In the genomic region with DNA sequence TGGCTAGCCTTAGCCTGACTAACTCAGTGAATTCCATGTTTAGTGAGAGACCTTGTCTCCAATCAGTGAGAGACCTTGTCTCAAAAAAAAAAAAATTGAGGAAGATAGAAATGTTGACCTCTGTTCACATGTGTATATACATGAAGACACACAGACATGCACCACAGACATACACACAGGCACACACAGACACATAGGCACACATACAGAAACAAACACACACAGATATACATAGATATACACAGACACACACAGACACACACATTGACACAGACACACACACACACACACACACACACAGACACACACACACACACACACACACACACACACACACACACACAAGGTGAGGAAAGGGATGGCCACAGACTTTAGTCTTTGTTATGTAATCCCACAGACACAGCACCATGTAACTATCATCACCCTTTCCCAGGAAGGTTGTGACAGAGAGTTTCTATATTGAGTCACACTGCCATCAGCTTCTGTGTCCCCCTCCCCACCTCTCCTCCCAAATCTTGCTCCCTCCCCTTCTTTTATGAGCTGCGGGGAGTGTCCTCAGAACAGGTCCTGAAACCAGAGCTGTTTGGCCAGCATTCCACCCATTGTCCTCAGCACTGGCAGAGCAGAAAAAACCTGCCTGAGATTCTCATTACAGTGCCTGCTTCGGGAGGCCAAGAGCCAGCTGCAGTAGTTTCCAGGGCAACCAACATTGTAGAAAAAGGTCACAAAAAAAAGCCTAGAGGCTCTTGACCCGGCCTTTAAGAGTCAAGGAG, we compare ENCODE assay signal across 7 mouse cellular contexts.
DNase-seq lines count a peak whose midpoint lies in the region; ATAC-seq and TF ChIP-seq lines count a peak whose summit lies in the region.

No protein-coding gene starts in this region.

- no peaks in the 10 kb centered on the region for H3K27me3 ChIP-seq in forebrain, embryonic 13.5 days
- H3K27me3 ChIP-seq in hindbrain, postnatal 0 days (ENCODE audit: insufficient read depth, low read length), result no peaks in the 10 kb centered on the region
- H3K27me3 ChIP-seq in midbrain, embryonic 10.5 days (ENCODE audit: low read depth, poor library complexity, severe bottlenecking), result peaks cover 3% of the 10 kb centered on the region; the same call in 1 of the 2 replicates
- no peaks in the 10 kb centered on the region for H3K27me3 ChIP-seq in thymus, adult 2 months (ENCODE audit: control insufficient read depth, insufficient read depth, low read length)

- H3K36me3 ChIP-seq in forebrain, embryonic 13.5 days (ENCODE audit: poor library complexity, severe bottlenecking), result no peaks in the 10 kb centered on the region
- no peaks in the 10 kb centered on the region for H3K36me3 ChIP-seq in hindbrain, postnatal 0 days (ENCODE audit: insufficient read depth, low read length)
- no peaks in the 10 kb centered on the region for H3K36me3 ChIP-seq in midbrain, embryonic 10.5 days
- H3K36me3 ChIP-seq in thymus, adult 2 months (ENCODE audit: control insufficient read depth, insufficient read depth, low read length), result no peaks in the 10 kb centered on the region

- no peak for TF ChIP-seq CTCF in brain, embryonic 14.5 days (IDR thresholded peaks at IDR 0.05; ENCODE audit: borderline replicate concordance, extremely low read depth, insufficient read depth, insufficient read length)
- TF ChIP-seq CTCF in hindbrain, postnatal 0 days (IDR thresholded peaks at IDR 0.05; ENCODE audit: low read depth), result no peak
- no peak for TF ChIP-seq CTCF in thymus, adult 2 months (IDR thresholded peaks at IDR 0.05; ENCODE audit: borderline replicate concordance, control insufficient read depth, extremely low read depth, insufficient read depth, low read length, poor library complexity)

- no peak overlapping the region for H3K4me3 ChIP-seq in forebrain, embryonic 13.5 days
- H3K4me3 ChIP-seq in hindbrain, postnatal 0 days (ENCODE audit: low read length), result no peak overlapping the region
- no peak overlapping the region for H3K4me3 ChIP-seq in midbrain, embryonic 10.5 days
- no peak overlapping the region for H3K4me3 ChIP-seq in thymus, adult 2 months (ENCODE audit: control insufficient read depth, insufficient read depth, low read length)

- DNase-seq in brain, embryonic 14.5 days (ENCODE audit: low read depth), result peak; percentile 61
- DNase-seq in hindbrain, postnatal 0 days (ENCODE audit: low spot score), result peak; percentile 29
- peak; percentile 73 for DNase-seq in midbrain, embryonic 10.5 days (ENCODE audit: low spot score)
- DNase-seq in cerebellum, postnatal 14 days, result no peak
- DNase-seq in adrenal gland, postnatal 10 days, result no peak
- no peak for DNase-seq in thymus, adult 2 months

- no peak for TF ChIP-seq POLR2A in brain, embryonic 14.5 days (IDR thresholded peaks at IDR 0.05; ENCODE audit: borderline replicate concordance, extremely low read depth, insufficient read depth, insufficient read length, poor library complexity, severe bottlenecking)
- TF ChIP-seq POLR2A in thymus, adult 2 months (IDR thresholded peaks at IDR 0.05; ENCODE audit: control insufficient read depth, extremely low read depth, insufficient read depth, low read length, poor library complexity), result no peak

- no peak overlapping the region for H3K9ac ChIP-seq in forebrain, embryonic 13.5 days
- no peak overlapping the region for H3K9ac ChIP-seq in hindbrain, postnatal 0 days (replicated peaks; ENCODE audit: low read length)

- peak; percentile 76; the same call in 1 of the 2 replicates for ATAC-seq in forebrain, embryonic 13.5 days
- ATAC-seq in hindbrain, postnatal 0 days, result peak; percentile 74

- H3K27ac ChIP-seq in forebrain, embryonic 13.5 days, result no peak overlapping the region
- no peak overlapping the region for H3K27ac ChIP-seq in hindbrain, postnatal 0 days
- H3K27ac ChIP-seq in midbrain, embryonic 10.5 days (replicated peaks), result peak overlapping the region; percentile 72
- H3K27ac ChIP-seq in thymus, adult 2 months (ENCODE audit: control insufficient read depth, insufficient read depth, low read length), result no peak overlapping the region

- peaks cover 12% of the 10 kb centered on the region for H3K4me1 ChIP-seq in forebrain, embryonic 13.5 days
- no peaks in the 10 kb centered on the region for H3K4me1 ChIP-seq in hindbrain, postnatal 0 days (ENCODE audit: insufficient read depth, low read length)
- peaks cover 30% of the 10 kb centered on the region for H3K4me1 ChIP-seq in midbrain, embryonic 10.5 days
- no peaks in the 10 kb centered on the region; the same call in 1 of the 2 replicates for H3K4me1 ChIP-seq in thymus, adult 2 months (replicated peaks; ENCODE audit: control insufficient read depth, insufficient read depth, low read length)

- no peak overlapping the region for H3K4me2 ChIP-seq in forebrain, embryonic 13.5 days
- H3K4me2 ChIP-seq in hindbrain, postnatal 0 days (ENCODE audit: low read depth, low read length), result no peak overlapping the region

- WGBS in forebrain, embryonic 13.5 days, result 0% methylated on average over 3 of the region's 3 CpGs
- WGBS in hindbrain, postnatal 0 days, result 4% methylated on average over 3 of the region's 3 CpGs
- 3% methylated on average over 3 of the region's 3 CpGs for WGBS in midbrain, embryonic 10.5 days
- 79% methylated on average over 3 of the region's 3 CpGs for WGBS in thymus, adult 2 months

- no peaks in the 10 kb centered on the region for H3K9me3 ChIP-seq in forebrain, embryonic 13.5 days (replicated peaks)
- no peaks in the 10 kb centered on the region for H3K9me3 ChIP-seq in hindbrain, postnatal 0 days (ENCODE audit: low read length)
- H3K9me3 ChIP-seq in midbrain, embryonic 10.5 days (replicated peaks), result no peaks in the 10 kb centered on the region

Comparison
In these comparisons a context has a peak if more than half of its experiments do, and no peak if none do; other contexts are left out.
1. DNase-seq: peak in brain, embryonic 14.5 days (single experiment), hindbrain, postnatal 0 days (single experiment) and midbrain, embryonic 10.5 days (single experiment); none in cerebellum, postnatal 14 days (0 of 2), adrenal gland, postnatal 10 days (single experiment) and thymus, adult 2 months (single experiment).